Mouse (Mus musculus): ENCODE data around the gene Sirpb1a. TPM values are rescaled to one million over a fixed set of nuclear protein-coding genes. Genes with fewer than 3 reads are reported as not detected.
"Not testable (repeated sequence)": the region's sequence is repeated elsewhere in the genome, so short reads cannot be mapped to it uniquely, and the experiment has no call there.

The Sirpb1a gene
- not detected in 2 replicates for polyA plus RNA-seq (2012; ENCODE audit: insufficient read depth, insufficient read length, low replicate concordance, missing spikeins)

- H3K4me3 ChIP-seq (ENCODE audit: insufficient read depth, low read depth, low read length); H3K4me1 ChIP-seq (ENCODE audit: control insufficient read depth, insufficient read depth, low read length); H3K27ac ChIP-seq (ENCODE audit: insufficient read depth, low read depth, low read length): not testable (repeated sequence)
- 91% methylated on average over 1 of the region's 1 CpGs for WGBS
These were observed at the start of gene Sirpb1a for GRCm38 (mm10) chr3:15426447-15426846. Gene Sirpb1a (minus strand): TSS chr3:15426520.

DNA sequence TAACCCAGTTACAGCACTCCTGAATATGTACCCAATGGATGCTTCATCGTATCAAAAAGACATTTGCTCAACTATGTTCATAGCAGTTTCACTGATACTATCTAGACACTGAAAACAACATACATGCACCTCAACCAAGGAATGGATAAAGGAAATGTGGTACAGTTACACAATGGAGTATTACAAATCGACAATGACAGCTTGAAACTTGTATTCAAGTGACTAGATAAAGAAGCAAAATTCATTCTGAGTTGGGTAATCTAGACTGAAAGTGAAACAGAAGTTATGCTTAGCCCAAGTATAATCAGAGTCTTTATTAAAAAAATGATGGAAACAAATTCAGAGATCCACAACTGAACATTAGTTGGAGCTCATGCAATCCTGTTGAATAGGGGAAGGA is 48.5 kb upstream of the Sirpb1a start:
- not testable (repeated sequence) for H3K27ac ChIP-seq (ENCODE audit: insufficient read depth, low read depth, low read length); H3K4me1 ChIP-seq (ENCODE audit: control insufficient read depth, insufficient read depth, low read length); H3K4me3 ChIP-seq (ENCODE audit: insufficient read depth, low read depth, low read length)
- 91% methylated on average over 1 of the region's 2 CpGs for WGBS

DNA sequence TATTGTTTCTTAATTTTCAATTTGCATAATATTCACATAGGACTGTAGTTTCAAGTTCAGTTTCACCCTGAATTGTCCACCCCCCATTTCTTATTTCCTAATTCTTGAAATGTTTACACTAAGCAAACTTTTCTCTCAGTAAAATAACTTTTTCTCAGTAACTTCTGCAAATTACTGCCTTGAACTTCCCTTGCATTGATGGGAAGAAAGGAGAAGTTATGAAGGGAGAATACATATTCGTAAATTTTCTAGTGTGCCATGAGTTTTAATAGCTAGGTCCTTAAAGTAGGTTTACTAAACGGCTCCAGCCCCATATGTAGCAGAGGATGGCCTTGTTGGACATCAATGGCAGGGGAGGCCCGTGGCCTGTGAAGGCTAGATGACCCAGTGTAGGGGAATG is 43.8 kb upstream of the Sirpb1a start:
- 60% methylated on average over 2 of the region's 3 CpGs for WGBS
- H3K4me1 ChIP-seq (ENCODE audit: control insufficient read depth, insufficient read depth, low read length); H3K27ac ChIP-seq (ENCODE audit: insufficient read depth, low read depth, low read length); H3K4me3 ChIP-seq (ENCODE audit: insufficient read depth, low read depth, low read length): not testable (repeated sequence)

DNA sequence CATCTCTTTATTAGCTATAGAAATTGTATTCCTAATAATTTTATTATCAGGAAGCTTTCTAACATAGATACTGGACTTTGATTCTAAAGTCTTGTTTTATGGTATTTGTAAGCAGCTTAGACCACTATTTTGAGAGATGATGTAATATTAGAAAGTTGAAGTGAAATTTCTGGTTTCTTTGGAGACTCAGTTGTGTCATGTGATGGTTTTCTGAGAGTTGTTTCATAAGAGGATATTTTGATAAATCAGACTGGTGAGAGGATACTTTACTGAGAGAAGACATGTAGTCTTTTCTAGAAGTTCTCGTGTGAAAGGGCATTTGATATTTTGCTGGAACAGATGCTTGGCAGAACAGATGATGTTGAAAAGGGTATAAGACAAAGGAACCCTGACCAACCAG is 17.6 kb upstream of the Sirpb1a start:
- not testable (repeated sequence) for H3K4me3 ChIP-seq (ENCODE audit: insufficient read depth, low read depth, low read length); H3K4me1 ChIP-seq (ENCODE audit: control insufficient read depth, insufficient read depth, low read length); H3K27ac ChIP-seq (ENCODE audit: insufficient read depth, low read depth, low read length)
- WGBS = 84% methylated on average over 1 of the region's 1 CpGs

DNA sequence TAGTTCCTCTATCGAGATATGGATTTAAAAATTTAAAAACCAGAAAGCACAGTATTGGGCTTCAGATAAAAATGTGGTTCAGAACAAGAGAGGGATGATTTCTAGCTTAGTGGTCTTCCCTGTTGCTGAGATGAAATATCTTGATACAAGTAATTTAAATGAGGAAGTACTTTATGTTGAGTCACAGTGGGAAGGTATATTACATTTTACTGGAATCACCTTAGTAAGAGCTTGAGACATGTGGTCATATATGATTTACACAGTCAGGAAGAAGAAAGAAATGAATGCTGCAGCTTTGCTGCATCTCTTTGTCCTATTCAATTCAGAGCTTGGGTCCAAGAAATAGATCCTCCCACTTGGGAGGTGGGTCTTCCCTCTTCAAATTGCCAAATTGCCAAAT is 13.5 kb upstream of the Sirpb1a start:
- 39% methylated on average over 1 of the region's 1 CpGs for WGBS
- not testable (repeated sequence) for H3K4me1 ChIP-seq (ENCODE audit: control insufficient read depth, insufficient read depth, low read length); H3K4me3 ChIP-seq (ENCODE audit: insufficient read depth, low read depth, low read length); H3K27ac ChIP-seq (ENCODE audit: insufficient read depth, low read depth, low read length)

DNA sequence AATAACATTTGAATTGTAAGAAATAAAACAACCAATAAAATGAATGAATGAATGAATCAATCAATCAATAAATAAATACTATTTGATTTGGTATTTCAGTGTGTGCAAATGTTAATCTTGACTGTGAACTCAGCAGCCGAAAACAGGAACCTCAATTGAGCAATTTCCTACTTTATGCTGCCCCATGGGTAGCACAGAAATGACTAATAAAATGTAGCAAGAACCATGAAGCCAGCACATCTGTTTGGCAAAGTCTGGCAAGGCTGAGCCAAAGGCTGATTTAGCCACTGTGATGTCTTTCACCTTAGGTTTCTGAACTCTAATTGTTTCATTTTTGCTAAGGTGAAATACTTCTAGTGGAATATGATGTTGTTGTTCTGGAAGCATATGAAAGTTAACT is 1.6 kb upstream of the Sirpb1a start:
- TF ChIP-seq CTCF (IDR thresholded peaks at IDR 0.05; ENCODE audit: insufficient read depth, low read depth, low read length) = no peak
- Histone ChIP-seq H3K4me3 (ENCODE audit: insufficient read depth, low read depth, low read length) (no peak overlapping the region), H3K27ac (ENCODE audit: insufficient read depth, low read depth, low read length) (no peak overlapping the region), H3K4me1 (ENCODE audit: control insufficient read depth, insufficient read depth, low read length) (no peaks in the 10 kb centered on the region)
- WGBS = 87% methylated on average over 1 of the region's 1 CpGs

DNA sequence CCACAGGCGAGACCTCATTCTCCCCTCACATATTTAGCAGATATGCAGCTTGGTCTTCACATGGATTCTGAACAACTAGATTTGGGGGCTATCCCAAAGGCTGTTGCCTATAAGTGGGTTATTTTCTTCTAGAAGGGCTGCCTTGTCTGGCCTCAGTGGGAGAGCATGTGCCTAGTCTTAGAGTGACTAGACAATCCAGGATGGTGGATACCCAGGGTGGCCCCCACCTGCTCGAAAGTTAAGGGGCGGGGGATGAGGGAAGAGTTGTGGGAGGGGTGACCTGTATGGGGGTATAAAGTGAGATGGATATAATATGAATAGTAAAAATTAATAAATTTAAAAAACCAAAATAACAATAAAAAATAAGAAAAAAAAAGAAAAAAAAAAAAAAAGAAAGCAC is 70.6 kb downstream of the Sirpb1a start:
- 71% methylated on average over 3 of the region's 3 CpGs for WGBS
- H3K4me3 ChIP-seq (ENCODE audit: insufficient read depth, low read depth, low read length); H3K4me1 ChIP-seq (ENCODE audit: control insufficient read depth, insufficient read depth, low read length); H3K27ac ChIP-seq (ENCODE audit: insufficient read depth, low read depth, low read length): not testable (repeated sequence)

- 87% methylated on average over 1 of the region's 2 CpGs for WGBS
- not testable (repeated sequence) for H3K4me3 ChIP-seq (ENCODE audit: insufficient read depth, low read depth, low read length); H3K4me1 ChIP-seq (ENCODE audit: control insufficient read depth, insufficient read depth, low read length); H3K27ac ChIP-seq (ENCODE audit: insufficient read depth, low read depth, low read length)
These were observed 76.0 kb downstream of the Sirpb1a start for GRCm38 (mm10) chr3:15350318-15350717.

- H3K27ac ChIP-seq (ENCODE audit: insufficient read depth, low read depth, low read length) = not testable (repeated sequence)
- 68% methylated on average over 3 of the region's 3 CpGs for WGBS
These were observed 80.7 kb downstream of the Sirpb1a start for GRCm38 (mm10) chr3:15345606-15346005.

DNA sequence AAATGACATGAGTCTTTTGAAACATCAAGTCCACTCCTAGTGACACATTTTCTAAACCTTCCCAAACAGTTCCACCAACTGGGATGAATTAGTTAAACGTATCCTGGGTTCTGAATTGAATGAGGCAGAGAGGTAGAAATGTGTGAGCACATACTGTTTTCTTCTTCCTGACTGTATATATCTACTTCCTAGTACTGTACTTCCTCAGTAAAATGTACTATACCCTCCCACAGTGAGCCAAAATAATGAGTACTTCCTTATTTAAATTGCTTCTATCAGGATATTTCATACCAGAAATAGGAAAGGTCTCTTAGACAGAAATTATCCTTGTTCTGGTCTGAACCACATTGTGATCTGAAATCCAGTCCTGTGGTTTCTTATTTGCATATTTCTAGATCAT is 86.0 kb downstream of the Sirpb1a start:
- 81% methylated on average over 1 of the region's 1 CpGs for WGBS
- no peaks in the 10 kb centered on the region for H3K4me1 ChIP-seq (ENCODE audit: control insufficient read depth, insufficient read depth, low read length)
- H3K27ac ChIP-seq (ENCODE audit: insufficient read depth, low read depth, low read length) = no peak overlapping the region
- H3K4me3 ChIP-seq (ENCODE audit: insufficient read depth, low read depth, low read length) = no peak overlapping the region
- TF ChIP-seq CTCF (IDR thresholded peaks at IDR 0.05; ENCODE audit: insufficient read depth, low read depth, low read length) = no peak
- no peak for TF ChIP-seq POLR2A (IDR thresholded peaks at IDR 0.05; ENCODE audit: insufficient read depth, low read depth, low read length)

More at GRCm38 (mm10) chr3:15345606-15346005, 80.7 kb downstream of the Sirpb1a start:
- H3K4me3 ChIP-seq (ENCODE audit: insufficient read depth, low read depth, low read length); H3K4me1 ChIP-seq (ENCODE audit: control insufficient read depth, insufficient read depth, low read length): not testable (repeated sequence)

GRCm38 (mm10) chr3:15334182-15334581 is 92.1 kb downstream of the Sirpb1a start:
- TF ChIP-seq POLR2A (IDR thresholded peaks at IDR 0.05; ENCODE audit: insufficient read depth, low read depth, low read length) = no peak
- no peak for TF ChIP-seq CTCF (IDR thresholded peaks at IDR 0.05; ENCODE audit: insufficient read depth, low read depth, low read length)
- no peak overlapping the region for H3K4me3 ChIP-seq (ENCODE audit: insufficient read depth, low read depth, low read length)
- H3K27ac ChIP-seq (ENCODE audit: insufficient read depth, low read depth, low read length) = no peak overlapping the region
- 70% methylated on average over 2 of the region's 2 CpGs for WGBS
- no peaks in the 10 kb centered on the region for H3K4me1 ChIP-seq (ENCODE audit: control insufficient read depth, insufficient read depth, low read length)
